Mouse (Mus musculus) layer of hippocampus, postnatal 25 days (tissue): ENCODE data around the gene Ptprb. TPM values are rescaled to one million over a fixed set of nuclear protein-coding genes. Genes with fewer than 3 reads are reported as not detected.

ENCODE experiments used
- DNase-seq, 2 experiments: peaks; one replicate each; pipeline ENCODE4 v3.0.0; 2022; ENCODE audit warnings: mixed read lengths in 2 of 2, low spot score in 1 of 2; ENCODE audit errors: extremely low spot score in 1 of 2
- total RNA-seq, 2 experiments: library from RNA; stranded (reverse); gene quantifications; 2 replicates each; pipeline ENCODE4 v1.2.3; 2021

Gene Ptprb
- total RNA-seq: 10 to 100 TPM; 15.5 to 19.9 TPM

DNA sequence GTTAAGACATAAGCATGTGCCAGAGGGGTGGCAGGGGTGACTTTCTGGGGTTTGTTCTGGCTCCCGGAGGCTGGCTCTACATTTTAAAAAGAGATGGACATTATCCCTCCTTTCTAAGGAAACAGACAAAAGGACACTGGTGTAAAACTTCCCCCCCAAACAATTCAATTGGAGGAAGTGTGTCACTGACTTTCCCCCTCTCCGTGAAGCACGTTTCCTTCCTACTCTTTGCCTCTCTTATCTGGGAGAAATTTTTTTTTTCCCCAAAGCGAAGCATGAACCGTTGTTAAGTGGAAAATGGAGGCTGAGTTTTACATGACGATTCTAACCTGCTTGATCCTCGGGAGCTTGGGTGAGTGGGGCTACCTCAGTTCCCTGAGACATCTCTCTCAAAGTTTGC is at the start of gene Ptprb:
Ptprb (plus strand) TSS at position 244 of the 400 bp plus-strand sequence.
- no peak for DNase-seq

- no peak for DNase-seq
Observed at GRCm38 (mm10) chr10:116235299-116235698, 40.0 kb upstream of the Ptprb start.

DNA sequence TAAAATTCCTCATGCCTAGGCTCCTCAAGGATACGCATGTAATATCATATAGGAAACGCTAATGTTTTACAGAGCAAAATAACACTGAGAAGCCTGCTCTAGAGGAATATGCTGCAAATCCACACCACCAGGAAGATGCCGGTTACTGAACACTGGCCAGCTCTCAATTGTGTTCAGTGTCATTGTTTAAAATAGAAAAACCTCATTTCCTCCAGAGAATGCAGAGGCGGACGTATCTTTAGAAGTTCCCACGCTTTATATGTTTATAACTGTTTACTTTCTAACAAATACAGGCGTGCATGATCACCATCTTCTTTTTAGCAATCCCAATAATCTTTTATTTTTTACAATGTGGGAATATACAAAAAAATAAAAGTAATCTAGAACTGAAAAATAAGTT is 33.1 kb upstream of the Ptprb start:
- no peak for DNase-seq

DNA sequence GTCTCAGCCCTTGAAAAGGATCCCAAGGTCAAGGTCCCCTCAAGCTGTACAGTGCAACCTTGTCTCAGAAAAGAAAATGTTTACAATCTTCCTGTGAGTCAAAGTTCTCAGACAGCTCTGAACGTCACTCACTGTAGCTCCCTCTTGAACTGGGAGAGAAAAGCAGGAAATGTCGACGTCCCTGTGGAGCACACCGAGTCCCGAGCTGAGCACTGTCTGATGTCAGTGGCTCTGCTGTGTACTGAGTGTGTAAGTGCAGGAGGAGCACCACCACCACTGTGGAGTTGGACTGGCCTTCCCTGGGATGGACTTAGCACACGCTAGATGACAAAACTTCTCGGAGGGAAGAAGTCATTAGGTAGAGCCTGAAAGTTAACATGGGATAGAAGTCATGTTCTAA is 31.9 kb upstream of the Ptprb start:
- DNase-seq: no peak

GRCm38 (mm10) chr10:116245632-116246031 is 29.7 kb upstream of the Ptprb start:
- no peak for DNase-seq

DNA sequence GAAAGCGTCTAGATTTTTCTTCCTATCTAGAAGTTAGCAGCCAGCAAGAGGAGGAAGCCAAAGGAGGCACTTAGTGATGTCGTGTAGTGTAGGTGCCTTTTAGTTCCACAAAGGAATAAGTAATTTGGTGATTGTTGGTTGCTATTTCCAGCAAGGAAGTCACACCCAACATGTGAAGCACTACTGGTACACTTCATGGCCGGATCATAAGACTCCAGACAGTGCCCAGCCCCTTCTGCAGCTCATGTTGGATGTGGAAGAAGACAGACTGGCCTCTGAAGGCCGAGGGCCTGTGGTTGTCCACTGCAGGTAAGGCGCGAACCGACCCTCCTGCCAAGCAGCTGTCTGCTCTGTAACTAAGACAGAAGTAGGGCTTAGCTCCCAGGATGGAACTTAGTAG is 22.7 kb upstream of the Ptprb start:
- no peak for DNase-seq

GRCm38 (mm10) chr10:116253972-116254371 is 21.4 kb upstream of the Ptprb start:
- no peak for DNase-seq

DNA sequence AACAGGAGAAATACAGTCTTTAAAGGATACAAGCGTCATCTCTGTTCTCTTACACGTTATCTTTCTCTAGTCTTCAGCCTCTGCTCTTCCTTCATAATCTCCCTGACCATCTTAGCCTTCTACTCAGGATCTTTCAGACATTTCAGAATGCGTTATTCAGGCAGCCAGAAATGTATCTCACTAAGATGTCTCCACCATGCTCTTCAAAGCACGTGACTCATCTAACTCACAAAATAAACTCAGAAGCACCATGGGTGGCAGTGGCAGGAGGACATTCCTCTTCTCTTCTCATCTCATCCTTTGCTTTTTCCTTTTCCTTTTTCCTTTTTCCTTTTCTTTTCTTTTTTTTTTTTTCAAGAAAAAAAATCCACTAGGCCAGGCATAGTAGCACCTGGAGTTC is 16.0 kb upstream of the Ptprb start:
- no peak for DNase-seq

DNA sequence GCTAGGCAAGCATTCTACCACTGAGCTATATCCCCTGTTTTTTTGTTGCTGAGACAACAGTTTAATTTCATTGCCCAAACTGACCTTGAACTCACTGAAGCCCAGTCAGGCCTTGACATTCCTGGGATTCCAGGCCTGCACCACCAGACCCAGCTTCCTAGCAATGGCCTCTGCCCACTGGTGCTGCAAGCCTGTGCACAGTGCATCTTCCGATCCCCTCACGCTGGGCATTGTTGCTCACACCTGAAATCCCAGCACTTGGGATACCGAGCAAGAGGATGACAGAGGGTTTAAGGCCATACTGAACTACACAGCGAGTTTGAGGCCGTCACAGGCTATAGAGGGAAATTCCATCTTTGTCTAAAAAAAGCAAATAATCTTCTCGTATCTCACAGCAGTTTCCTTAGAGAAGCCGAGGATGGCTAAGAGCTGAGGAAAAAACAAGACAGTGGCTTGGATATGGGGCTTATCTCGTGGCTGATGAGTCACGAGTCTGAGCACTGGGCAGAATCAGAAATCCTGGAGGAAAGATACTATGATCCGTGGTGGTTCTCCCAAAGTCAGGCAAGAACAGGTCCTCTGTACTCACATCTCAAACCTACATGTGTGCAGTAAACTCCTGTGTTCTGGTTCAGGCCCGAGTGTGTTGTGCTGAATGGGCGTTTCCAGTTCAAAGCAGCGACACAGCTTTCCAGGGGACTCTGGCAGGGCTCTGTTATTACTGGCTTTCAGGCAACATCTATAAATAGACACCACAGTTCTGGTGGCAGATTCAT is 14.5 kb upstream of the Ptprb start:
- no peak for DNase-seq

DNA sequence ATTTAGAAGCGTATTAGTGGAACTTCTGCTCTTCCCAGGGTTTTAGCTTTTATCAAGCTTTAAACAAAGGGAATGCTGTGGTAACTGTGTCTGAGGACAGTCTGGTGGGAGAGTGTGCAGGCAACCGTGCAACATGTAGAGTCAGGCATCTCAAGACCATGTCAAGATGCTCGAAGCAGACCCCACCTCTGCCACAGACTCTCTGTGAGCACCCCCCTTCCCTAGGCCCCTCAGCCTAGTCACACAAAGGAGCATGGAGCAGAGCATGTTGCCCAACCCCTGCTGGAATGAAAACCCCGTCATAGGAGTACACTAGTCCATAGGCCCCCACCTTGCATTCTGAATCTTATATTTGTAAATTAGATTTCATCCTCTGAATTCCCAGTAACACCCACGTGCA is 13.8 kb upstream of the Ptprb start:
- no peak for DNase-seq

GRCm38 (mm10) chr10:116264521-116264920 is 10.8 kb upstream of the Ptprb start:
- no peak for DNase-seq

GRCm38 (mm10) chr10:116266561-116267433 is 8.5 kb upstream of the Ptprb start:
- no peak for DNase-seq

GRCm38 (mm10) chr10:116267434-116267822 is 7.9 kb upstream of the Ptprb start:
- no peak for DNase-seq

DNA sequence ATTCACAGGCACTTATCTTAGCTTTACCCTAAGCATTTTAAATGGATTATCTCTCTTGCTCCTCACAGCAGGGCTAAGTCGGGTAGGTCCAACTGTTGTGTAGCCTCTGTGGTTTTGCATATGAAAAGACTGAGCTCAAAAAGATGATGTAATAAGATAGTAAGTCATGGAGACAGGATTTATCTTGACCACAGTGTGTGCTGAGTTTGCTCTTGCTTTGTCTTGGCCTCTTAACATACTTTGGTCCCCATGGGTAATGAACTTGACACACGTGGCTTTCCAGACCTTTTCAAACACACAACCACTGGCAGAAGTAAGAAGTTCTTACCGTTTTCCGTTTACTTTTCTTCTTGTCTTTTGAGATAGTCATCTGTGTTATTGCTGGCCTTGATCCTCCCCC is 7.0 kb upstream of the Ptprb start:
- no peak for DNase-seq

DNA sequence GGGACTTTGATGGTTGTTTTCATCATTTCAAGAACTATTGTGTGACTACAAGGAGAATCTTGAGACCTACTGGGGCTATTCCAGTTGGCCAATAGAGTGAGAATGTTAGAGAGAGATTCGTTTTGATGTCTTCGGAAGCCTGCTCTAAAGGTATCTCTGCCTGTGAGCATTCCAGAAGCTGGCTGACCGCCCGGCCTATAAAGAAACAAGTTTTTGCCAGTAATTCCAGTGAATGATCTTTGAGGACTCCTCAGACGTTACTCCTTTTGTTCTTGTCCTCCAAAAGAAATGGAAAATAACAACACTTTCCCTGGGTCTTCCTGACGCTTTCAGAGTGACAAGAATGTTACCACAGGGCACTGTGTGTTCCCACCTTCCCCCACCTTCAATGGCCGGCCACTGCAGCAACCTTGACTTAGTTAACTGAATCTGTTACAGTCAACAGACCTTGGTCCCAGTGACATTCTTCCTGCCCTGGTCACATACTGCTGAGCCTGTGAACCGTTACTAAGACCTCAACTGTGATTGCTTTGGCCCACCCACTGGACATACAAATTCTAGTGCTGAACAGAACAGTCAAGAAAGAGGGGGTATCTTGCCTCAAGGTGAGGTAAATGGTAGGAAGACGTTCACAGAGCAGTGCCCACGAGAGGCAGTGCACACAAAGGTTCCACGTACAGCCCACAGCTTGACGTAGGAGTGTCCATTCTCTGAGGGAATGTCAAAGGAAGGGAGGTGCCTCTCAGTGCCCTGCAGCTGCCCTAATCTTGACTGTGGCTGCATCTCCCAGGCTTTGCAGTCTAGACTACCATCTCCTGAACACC is 4.5 kb upstream of the Ptprb start:
- no peak for DNase-seq

DNA sequence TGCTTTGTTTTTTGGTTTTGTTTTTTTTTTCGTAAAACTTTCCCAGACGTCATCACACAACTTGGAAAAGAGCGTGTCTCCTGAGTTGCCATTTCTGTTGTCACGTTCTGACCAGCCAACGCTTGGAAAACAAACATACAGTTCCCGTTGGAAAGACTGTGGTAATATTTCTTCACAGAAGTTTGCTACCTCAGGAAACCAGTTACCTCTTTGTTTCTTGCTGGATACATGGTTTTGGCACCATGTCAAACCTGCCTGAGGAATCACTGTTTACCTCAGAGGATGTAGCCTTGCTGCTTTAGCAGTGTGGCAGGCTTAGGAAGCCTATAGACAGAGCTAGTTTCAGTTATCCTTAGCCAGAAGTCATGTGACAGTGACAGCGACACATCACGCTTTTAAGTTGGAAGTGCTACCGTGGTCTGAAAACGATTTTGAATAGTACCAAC is 3.8 kb upstream of the Ptprb start:
- DNase-seq: no peak

DNA sequence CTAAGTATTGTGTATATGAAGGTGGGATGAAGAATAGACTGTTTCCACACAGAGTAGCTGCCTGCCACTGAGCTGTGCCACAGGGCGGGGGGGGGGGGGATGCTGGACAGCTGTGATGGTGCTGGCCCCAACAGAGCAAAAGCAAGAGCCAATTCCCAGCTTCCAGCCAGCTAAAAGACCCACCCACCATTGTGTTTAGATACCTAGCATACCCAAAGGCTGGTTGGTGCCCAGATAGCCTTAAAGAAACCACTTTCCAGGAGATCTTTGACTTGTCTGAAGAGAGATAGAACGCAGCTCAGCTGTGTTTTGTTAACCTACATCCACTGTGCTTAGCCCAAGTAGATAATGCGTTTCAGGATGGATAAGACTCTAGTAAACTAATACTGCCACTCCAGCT is 3.2 kb upstream of the Ptprb start:
- no peak for DNase-seq

GRCm38 (mm10) chr10:116286697-116287344 is 11.5 kb downstream of the Ptprb start:
- DNase-seq: no peak

- DNase-seq: no peak
Observed at GRCm38 (mm10) chr10:116288130-116288529, 12.8 kb downstream of the Ptprb start.

GRCm38 (mm10) chr10:116290483-116290882 is 15.2 kb downstream of the Ptprb start:
- no peak for DNase-seq
